Mouse (Mus musculus) gastrocnemius, postnatal 4 days (tissue): ENCODE measurements at regions not wholly inside any gene's neighbourhood (a gene's known extent, or its start where the extent isn't known, plus 50 kb on each side); places are given as distances from the start of the nearest gene placed in this dataset.

Experiments
- DNase-seq, 2 experiments: peaks; one replicate each; pipeline ENCODE4 v3.0.0; 2021 to 2022; ENCODE audit warnings: low spot score in 2 of 2, mixed read lengths in 2 of 2

DNA sequence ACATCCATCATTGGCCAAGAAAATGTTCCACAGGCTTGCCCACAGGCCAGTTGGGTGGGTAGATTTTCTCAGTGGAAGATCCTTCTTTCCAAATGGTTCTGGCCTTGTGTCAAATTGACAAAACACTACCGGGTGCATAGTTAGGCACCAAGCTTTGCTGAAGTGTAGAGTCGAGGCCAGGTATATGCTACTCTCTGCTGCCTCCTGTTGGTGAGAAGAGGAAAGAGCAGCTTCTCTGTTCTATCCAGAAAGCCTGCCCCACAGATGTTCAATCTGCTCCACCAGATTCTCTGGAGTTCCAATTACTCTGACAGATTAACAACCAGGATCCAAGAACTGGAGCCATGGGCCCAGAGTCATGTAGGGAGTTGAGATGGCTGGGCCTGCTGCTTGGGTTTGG lies 154.4 kb upstream of the Usp24 start:
- DNase-seq = no peak

DNA sequence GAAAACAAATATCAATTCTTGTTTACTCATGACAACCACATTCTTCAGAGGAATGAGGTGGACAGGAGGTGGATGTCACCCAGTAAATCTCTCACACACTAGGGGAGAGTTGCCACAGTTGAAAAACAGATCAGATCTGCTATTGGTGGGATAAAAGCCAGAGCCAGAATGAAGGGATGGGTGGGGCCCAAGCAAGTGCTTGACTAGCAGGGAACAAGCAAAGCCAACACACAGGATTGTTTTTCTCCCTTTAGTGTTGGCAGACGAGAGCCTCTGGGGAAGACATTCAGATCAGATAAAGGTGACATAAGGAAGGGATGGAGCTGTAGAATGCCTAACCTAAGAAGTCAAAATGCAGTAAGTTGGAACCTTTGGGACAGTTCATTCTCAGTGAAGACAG lies 153.5 kb upstream of the Usp24 start:
- no peak for DNase-seq

DNA sequence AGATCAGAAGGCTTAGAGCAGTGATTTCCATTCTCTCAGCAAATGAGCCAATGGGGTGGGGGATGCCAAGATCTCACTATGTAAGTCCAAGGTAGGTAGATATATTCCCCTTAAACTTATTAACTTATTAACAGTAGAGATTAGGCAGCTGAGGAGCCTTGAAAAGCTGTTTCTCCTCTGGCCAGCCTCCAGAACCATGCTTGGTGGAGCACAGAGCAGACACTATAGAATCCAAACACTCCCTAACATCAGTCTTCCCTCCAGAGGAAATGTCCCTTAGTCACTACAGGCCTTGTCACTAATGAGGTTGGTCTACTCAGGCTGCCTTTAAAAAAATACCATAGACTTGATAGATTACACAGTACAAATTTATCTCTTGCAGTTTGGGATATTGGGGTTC lies 152.8 kb upstream of the Usp24 start:
- DNase-seq = no peak

- no peak for DNase-seq
These were observed 148.3 kb upstream of the Usp24 start for GRCm38 (mm10) chr4:106167716-106168115.

- no peak for DNase-seq
These were observed 147.3 kb upstream of the Usp24 start for GRCm38 (mm10) chr4:106168741-106169140.

GRCm38 (mm10) chr4:106169466-106169865 lies 146.5 kb upstream of the Usp24 start:
- DNase-seq = no peak

GRCm38 (mm10) chr4:106170731-106171130 lies 145.3 kb upstream of the Usp24 start:
- DNase-seq = no peak

DNA sequence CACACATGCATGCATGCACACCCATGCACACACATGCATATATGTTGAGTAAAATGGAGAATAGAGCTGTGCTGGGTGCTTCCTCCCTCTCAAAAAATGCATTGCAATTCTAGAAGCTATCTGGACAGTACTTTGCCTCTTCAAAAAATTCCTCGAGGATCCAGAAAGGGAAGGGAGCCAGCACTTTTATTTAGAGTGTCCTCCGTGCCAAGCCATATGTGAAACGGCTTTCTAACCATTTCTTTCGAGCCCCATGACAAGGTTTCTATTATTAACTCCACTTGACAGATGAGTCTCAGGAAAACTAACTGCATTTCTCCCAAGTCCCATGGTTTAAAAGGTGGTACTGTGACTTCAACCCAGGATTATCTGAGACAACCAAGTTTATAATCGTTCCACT lies 140.7 kb upstream of the Usp24 start:
- DNase-seq = no peak

- peak; percentile 41 to 77 for DNase-seq
These were observed 130.1 kb upstream of the Usp24 start for GRCm38 (mm10) chr4:106185745-106186501.

GRCm38 (mm10) chr4:106186684-106187083 lies 129.3 kb upstream of the Usp24 start:
- DNase-seq = no peak

DNA sequence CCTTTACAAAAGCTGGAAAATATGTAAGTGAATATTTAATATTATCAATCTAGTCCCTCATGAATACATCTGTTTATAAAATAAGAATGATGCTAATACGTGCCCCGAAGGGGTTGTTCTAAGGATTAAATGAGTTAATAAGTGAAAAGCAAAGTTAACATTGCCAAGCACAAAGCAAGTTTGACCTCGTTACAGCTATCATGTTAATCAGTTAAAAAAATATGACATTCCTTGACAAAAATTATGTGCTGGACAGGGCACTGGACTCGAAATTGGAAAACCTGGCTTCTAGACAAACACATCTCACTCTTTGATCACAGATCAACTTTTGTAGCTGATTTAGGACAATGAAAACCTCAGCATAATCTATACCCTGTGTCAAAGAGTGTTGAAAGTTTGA lies 125.8 kb upstream of the Usp24 start:
- DNase-seq = no peak

DNA sequence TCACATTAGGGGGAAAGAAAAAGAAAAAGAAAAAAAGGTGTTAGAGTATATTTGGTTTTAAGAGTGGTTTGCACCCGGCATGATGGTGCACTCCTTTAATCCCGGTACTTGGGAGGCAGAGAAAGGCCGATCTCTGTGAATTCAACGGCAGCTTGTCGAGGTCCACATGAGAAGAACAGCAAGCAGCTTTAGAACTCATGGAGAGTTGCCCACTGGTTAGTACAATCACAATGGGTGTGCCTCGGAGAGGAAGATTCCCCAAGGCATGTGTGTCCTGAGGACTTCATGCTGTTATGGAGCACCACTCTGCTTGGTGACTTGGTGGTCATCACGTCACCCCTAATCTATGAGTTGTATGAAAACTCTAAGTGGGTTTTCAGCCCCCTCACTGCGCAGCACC lies 124.7 kb upstream of the Usp24 start:
- DNase-seq = no peak

- no peak for DNase-seq
These were observed 124.2 kb upstream of the Usp24 start for GRCm38 (mm10) chr4:106191843-106192242.

GRCm38 (mm10) chr4:106193204-106193945 lies 122.6 kb upstream of the Usp24 start:
- no peak for DNase-seq

- DNase-seq = no peak
These were observed 120.4 kb upstream of the Usp24 start for GRCm38 (mm10) chr4:106195497-106196166.

GRCm38 (mm10) chr4:106199833-106200232 lies 116.2 kb upstream of the Usp24 start:
- peak; percentile 47 to 69 for DNase-seq

GRCm38 (mm10) chr4:106200241-106200640 lies 115.8 kb upstream of the Usp24 start:
- peak in 1 of 2 experiments; percentile 40 for DNase-seq

DNA sequence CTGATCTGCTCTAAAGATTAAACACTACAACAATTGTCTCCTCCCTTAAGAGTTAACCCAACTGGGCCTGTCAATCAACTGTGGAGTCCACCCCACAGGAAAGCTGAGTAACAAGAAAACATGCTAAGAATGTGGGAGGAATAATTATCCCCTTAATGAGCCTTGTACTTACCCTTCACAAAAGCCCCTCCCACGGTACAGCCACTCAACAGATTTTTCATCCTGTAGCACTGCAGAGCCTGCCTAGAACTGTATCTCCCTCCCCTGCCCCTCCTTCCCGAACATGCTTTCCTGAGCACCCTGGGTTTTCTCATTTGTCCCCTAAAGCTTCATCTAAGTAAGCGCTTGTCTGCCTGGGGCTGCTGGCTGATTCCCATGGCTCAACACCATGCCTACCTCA lies 113.5 kb upstream of the Usp24 start:
- DNase-seq = no peak

DNA sequence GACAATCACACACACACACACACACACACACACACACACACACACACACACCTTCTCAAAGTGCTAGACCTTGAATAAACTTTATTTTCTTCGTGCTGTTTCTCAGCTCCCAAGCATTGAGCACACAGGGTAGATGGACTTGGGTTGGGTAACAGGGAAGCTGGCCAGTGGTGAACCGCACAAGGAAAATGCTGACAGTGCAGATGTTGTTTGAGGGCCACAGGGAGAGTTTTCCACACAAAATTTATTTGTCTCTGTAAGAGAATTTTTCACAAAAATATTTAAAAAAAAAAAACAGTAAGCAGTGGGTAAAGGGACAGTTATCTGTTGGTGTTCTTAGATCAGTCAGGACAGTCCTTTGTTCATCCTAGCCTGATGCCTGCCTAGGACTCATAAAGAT lies 110.8 kb upstream of the Usp24 start:
- DNase-seq = no peak

- DNase-seq = no peak
These were observed 110.0 kb upstream of the Usp24 start for GRCm38 (mm10) chr4:106206023-106206422.

DNA sequence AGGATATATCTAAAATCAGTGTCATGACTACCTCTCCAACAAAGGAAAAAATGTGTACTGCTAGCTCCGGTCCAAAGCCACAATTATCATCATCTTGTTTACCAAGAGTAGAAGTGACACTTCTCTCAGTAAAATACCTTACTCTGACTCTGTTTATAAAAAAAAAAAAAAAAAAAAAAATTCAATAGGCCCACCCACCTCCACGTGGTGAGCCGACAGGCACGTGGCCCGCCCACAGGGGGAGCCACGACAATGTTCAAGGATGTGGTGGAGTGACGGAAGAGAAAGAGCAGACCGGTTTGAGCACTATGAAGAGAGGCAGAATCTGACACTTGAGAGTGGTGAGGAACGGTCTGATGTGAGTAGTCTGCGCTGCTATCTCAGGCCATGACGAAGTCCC lies 106.5 kb upstream of the Usp24 start:
- DNase-seq = no peak

DNA sequence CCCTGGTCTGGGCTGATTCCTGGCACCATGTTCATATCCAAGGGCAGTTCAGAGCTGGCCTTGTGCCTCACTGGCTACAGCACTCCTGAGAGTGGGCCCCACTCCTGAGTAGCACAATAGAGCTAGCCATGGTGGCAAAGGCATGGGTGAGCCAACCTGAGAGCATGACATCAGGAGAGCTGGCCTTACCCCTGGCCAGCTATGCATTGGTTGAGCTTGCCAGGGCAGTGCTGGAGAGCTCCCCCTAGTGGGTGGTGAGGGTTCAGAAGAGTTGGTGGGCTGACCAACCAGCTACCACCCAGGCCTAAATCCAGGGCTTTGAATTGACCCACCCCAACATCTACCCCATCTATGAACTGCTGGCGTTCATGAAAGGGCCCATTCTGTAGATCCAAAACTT lies 106.0 kb upstream of the Usp24 start:
- no peak for DNase-seq
